Mouse (Mus musculus) midbrain, embryonic 13.5 days (tissue): ENCODE data around the gene Car15. TPM values are rescaled to one million over a fixed set of nuclear protein-coding genes. Genes with fewer than 3 reads are reported as not detected.

Source experiments
- ATAC-seq: fragments of 200-750 bp; cut with Nextera tagmentation; 2 replicates; pipeline ENCODE4 v1.8.0; 2017; ENCODE audit warnings: mild to moderate bottlenecking, moderate TSS enrichment, moderate library complexity
- H3K27ac ChIP-seq: fragments of 300-500 bp; sonication (generic); 2 replicates; pipeline ENCODE4 v1.5.1; 2015; ENCODE audit warnings: inconsistent platforms, mild to moderate bottlenecking, moderate library complexity
- H3K27me3 ChIP-seq: fragments of 300-500 bp; sonication (generic); 2 replicates; pipeline ENCODE4 v1.6.1; 2015; ENCODE audit warnings: mild to moderate bottlenecking, inconsistent platforms
- H3K36me3 ChIP-seq: fragments of 300-500 bp; sonication (generic); 2 replicates; pipeline ENCODE4 v1.6.1; 2015; ENCODE audit warnings: mild to moderate bottlenecking, inconsistent platforms
- H3K4me1 ChIP-seq: fragments of 300-500 bp; sonication (generic); replicated peaks from 2 replicates; pipeline ENCODE4 v1.6.1; 2015; ENCODE audit warnings: inconsistent platforms
- H3K4me2 ChIP-seq: fragments of 300-500 bp; sonication (generic); replicated peaks from 2 replicates; pipeline ENCODE4 v1.6.1; 2015; ENCODE audit warnings: moderate library complexity, mild to moderate bottlenecking, inconsistent platforms
- H3K4me3 ChIP-seq: fragments of 300-500 bp; sonication (generic); replicated peaks from 2 replicates; pipeline ENCODE4 v1.5.1; 2015; ENCODE audit warnings: mild to moderate bottlenecking, inconsistent platforms
- H3K9ac ChIP-seq: fragments of 300-500 bp; sonication (generic); replicated peaks from 2 replicates; pipeline ENCODE4 v1.6.1; 2015; ENCODE audit warnings: mild to moderate bottlenecking, inconsistent platforms
- H3K9me3 ChIP-seq: fragments of 300-500 bp; sonication (generic); 2 replicates; pipeline ENCODE4 v1.6.1; 2016; ENCODE audit warnings: mild to moderate bottlenecking, inconsistent platforms
- WGBS: fragments of 180-500 bp; shearing (Covaris S2); methylation state at CpG from one replicate; pipeline ENCODE4 v1.1.7; 2015; 5-methylcytosine and 5-hydroxymethylcytosine counted together
- polyA plus RNA-seq: library from polyadenylated mRNA; unstranded; fragments of >200 nt; fragmentation: Nextera tagmentation; extraction: Ambion mirVana; gene quantifications from 2 replicates; pipeline ENCODE4 v1.2.1, GENCODE M21; 2015

Car15 gene
- polyA plus RNA-seq, 1 experiment from 2014 or later = 5.5 TPM

GRCm38 (mm10) chr16:17797812-17798311 is 40.3 kb downstream of the Car15 start:
- H3K9me3 ChIP-seq = no peaks in the 10 kb centered on the region
- peaks cover 8% of the 10 kb centered on the region for H3K36me3 ChIP-seq
- 2% methylated on average over 29 of the region's 29 CpGs for WGBS
- peak overlapping the region; percentile 59 for H3K9ac ChIP-seq
- peak; percentile 38 for ATAC-seq
- H3K4me2 ChIP-seq = peak overlapping the region; percentile 77
- peak overlapping the region; percentile 46 for H3K4me3 ChIP-seq
- no peak overlapping the region for H3K27ac ChIP-seq
- peaks cover 30% of the 10 kb centered on the region for H3K4me1 ChIP-seq
- peaks cover 87% of the 10 kb centered on the region for H3K27me3 ChIP-seq

GRCm38 (mm10) chr16:17796971-17797811 is 41.0 kb downstream of the Car15 start, which contains the start of gene Scarf2:
Gene Scarf2 (plus strand): TSS chr16:17797282.
- Histone ChIP-seq H3K27me3 (peaks cover 80% of the 10 kb centered on the region), H3K4me1 (peaks cover 24% of the 10 kb centered on the region), H3K9ac (peak within 1 kb of the TSS; percentile 59), H3K4me2 (peak within 1 kb of the TSS; percentile 77), H3K36me3 (peaks cover 15% of the 10 kb centered on the region), H3K4me3 (peak within 1 kb of the TSS; percentile 46), H3K27ac (no peak within 1 kb of the TSS), H3K9me3 (no peaks in the 10 kb centered on the region)
- ATAC-seq = peak; percentile 37
- 1% methylated on average over 65 of the region's 81 CpGs for WGBS

GRCm38 (mm10) chr16:17796519-17796918 is 41.6 kb downstream of the Car15 start:
- H3K27me3 ChIP-seq = peaks cover 74% of the 10 kb centered on the region
- H3K9me3 ChIP-seq = no peaks in the 10 kb centered on the region

GRCm38 (mm10) chr16:17795643-17796042 is 42.5 kb downstream of the Car15 start:
- Histone ChIP-seq H3K27me3 (peaks cover 65% of the 10 kb centered on the region), H3K9me3 (no peaks in the 10 kb centered on the region)
- 55% methylated on average over 5 of the region's 5 CpGs for WGBS

More at GRCm38 (mm10) chr16:17796519-17796918, 41.6 kb downstream of the Car15 start:
- Histone ChIP-seq H3K36me3 (peaks cover 21% of the 10 kb centered on the region), H3K4me2 (peak overlapping the region; percentile 77), H3K27ac (no peak overlapping the region), H3K9ac (0 out of 2 replicates have a peak overlapping the region, but pooled peaks have one; percentile 59), H3K4me3 (peak overlapping the region; percentile 46), H3K4me1 (peaks cover 22% of the 10 kb centered on the region)
- ATAC-seq = no peak

GRCm38 (mm10) chr16:17794047-17794446 is 44.1 kb downstream of the Car15 start:
- ATAC-seq = no peak
- H3K4me1 ChIP-seq = peaks cover 22% of the 10 kb centered on the region
- H3K27ac ChIP-seq = no peak overlapping the region
- H3K9ac ChIP-seq = no peak overlapping the region
- peaks cover 43% of the 10 kb centered on the region for H3K36me3 ChIP-seq
- peaks cover 50% of the 10 kb centered on the region for H3K27me3 ChIP-seq
- no peak overlapping the region for H3K4me2 ChIP-seq
- H3K4me3 ChIP-seq = no peak overlapping the region
- no peaks in the 10 kb centered on the region for H3K9me3 ChIP-seq
- 88% methylated on average over 4 of the region's 4 CpGs for WGBS

More at GRCm38 (mm10) chr16:17795643-17796042, 42.5 kb downstream of the Car15 start:
- Histone ChIP-seq H3K4me3 (no peak overlapping the region), H3K36me3 (peaks cover 29% of the 10 kb centered on the region), H3K4me2 (no peak overlapping the region), H3K27ac (no peak overlapping the region), H3K4me1 (peaks cover 22% of the 10 kb centered on the region), H3K9ac (no peak overlapping the region)
- ATAC-seq = no peak

GRCm38 (mm10) chr16:17792728-17793127 is 45.4 kb downstream of the Car15 start:
- peaks cover 53% of the 10 kb centered on the region for H3K36me3 ChIP-seq

GRCm38 (mm10) chr16:17785337-17785736 is 52.8 kb downstream of the Car15 start:
- Histone ChIP-seq H3K36me3 (peaks cover 81% of the 10 kb centered on the region), H3K4me3 (no peak overlapping the region), H3K4me2 (no peak overlapping the region), H3K9me3 (no peaks in the 10 kb centered on the region), H3K27ac (no peak overlapping the region), H3K27me3 (no peaks in the 10 kb centered on the region), H3K9ac (no peak overlapping the region), H3K4me1 (no peaks in the 10 kb centered on the region)
- ATAC-seq = no peak
- WGBS = 65% methylated on average over 3 of the region's 3 CpGs

More at GRCm38 (mm10) chr16:17792728-17793127, 45.4 kb downstream of the Car15 start:
- peaks cover 37% of the 10 kb centered on the region for H3K27me3 ChIP-seq
- H3K4me2 ChIP-seq = no peak overlapping the region
- H3K27ac ChIP-seq = no peak overlapping the region
- no peak for ATAC-seq
- H3K9me3 ChIP-seq = no peaks in the 10 kb centered on the region
- no peak overlapping the region for H3K9ac ChIP-seq
- WGBS = 75% methylated on average over 3 of the region's 3 CpGs
- peaks cover 11% of the 10 kb centered on the region for H3K4me1 ChIP-seq
- H3K4me3 ChIP-seq = no peak overlapping the region

Other genes with a start within 250 kb of the Car15 start
- gene Smpd4, start 219.0 kb downstream of the Car15 start, polyA plus RNA-seq = 27.3 and 27.9 TPM in 2 replicates
- gene Ccdc74a, start 191.9 kb downstream of the Car15 start, polyA plus RNA-seq = 4.4 and 4.8 TPM in 2 replicates
- gene Med15, start 105.5 kb downstream of the Car15 start, polyA plus RNA-seq = 44.7 and 47.7 TPM in 2 replicates
- gene Klhl22, start 78.7 kb downstream of the Car15 start, polyA plus RNA-seq = 64.9 and 68.9 TPM in 2 replicates
- gene Scarf2, start 41.1 kb downstream of the Car15 start, polyA plus RNA-seq = 0.85 and 1.6 TPM in 2 replicates
- 0.54 and 0.70 TPM in 2 replicates for gene B830017H08Rik, start 5.2 kb downstream of the Car15 start, polyA plus RNA-seq
- gene Gm20518, start 53.3 kb upstream of the Car15 start, polyA plus RNA-seq = 0.71 and 0.98 TPM in 2 replicates
- 0.07 TPM in 1 of 2 replicates, not detected in the other for gene Tssk1, start 55.9 kb upstream of the Car15 start, polyA plus RNA-seq
- gene Dgcr2, start 60.2 kb upstream of the Car15 start, polyA plus RNA-seq = 97.9 and 103 TPM in 2 replicates
- gene Tssk2, start 60.3 kb upstream of the Car15 start, polyA plus RNA-seq = 0.14 and 0.19 TPM in 2 replicates
- 56.1 and 56.6 TPM in 2 replicates for gene Ess2, start 73.0 kb upstream of the Car15 start, polyA plus RNA-seq
- gene Gsc2, start 76.7 kb upstream of the Car15 start, polyA plus RNA-seq = 0.40 and 1.5 TPM in 2 replicates
- 146 and 148 TPM in 2 replicates for gene Slc25a1, start 89.9 kb upstream of the Car15 start, polyA plus RNA-seq
- not detected in 2 replicates for gene Vpreb2, start 142.1 kb upstream of the Car15 start, polyA plus RNA-seq
- 173 and 179 TPM in 2 replicates for gene Dgcr6, start 214.5 kb upstream of the Car15 start, polyA plus RNA-seq